Mouse (Mus musculus) forebrain, postnatal 0 days (tissue): ENCODE measurements at regions not wholly inside any gene's neighbourhood (a gene's known extent, or its start where the extent isn't known, plus 50 kb on each side); places are given as distances from the start of the nearest gene placed in this dataset.
"Not testable (repeated sequence)": the region's sequence is repeated elsewhere in the genome, so short reads cannot be mapped to it uniquely, and the experiment has no call there.

Experiments used
- ATAC-seq: fragments of 200-750 bp; cut with Nextera tagmentation; 2 replicates; pipeline ENCODE4 v1.8.0; 2017; ENCODE audit warnings: mild to moderate bottlenecking, moderate library complexity
- DNase-seq: peaks from one replicate; pipeline ENCODE4 v3.0.0-alpha.2; 2015
- H3K27ac ChIP-seq: fragments of 300-500 bp; sonication (generic); 2 replicates; pipeline ENCODE4 v1.5.1; 2014; ENCODE audit warnings: low read depth, mild to moderate bottlenecking, antibody characterized with exemption, low read length, moderate library complexity, mixed read lengths
- H3K27me3 ChIP-seq: fragments of 300-500 bp; sonication (generic); 2 replicates; pipeline ENCODE4 v1.6.1; 2014; ENCODE audit warnings: mild to moderate bottlenecking, low read length, mixed read lengths; ENCODE audit not compliant: insufficient read depth
- H3K36me3 ChIP-seq: fragments of 300-500 bp; sonication (generic); 2 replicates; pipeline ENCODE4 v1.6.1; 2014; ENCODE audit warnings: mild to moderate bottlenecking, moderate library complexity; ENCODE audit not compliant: insufficient read depth
- H3K4me1 ChIP-seq: fragments of 300-500 bp; sonication (generic); 2 replicates; pipeline ENCODE4 v1.6.1; 2014; ENCODE audit warnings: antibody characterized with exemption; ENCODE audit not compliant: insufficient read depth
- H3K4me2 ChIP-seq: fragments of 300-500 bp; sonication (generic); 2 replicates; pipeline ENCODE4 v1.6.1; 2014; ENCODE audit warnings: low read depth, mild to moderate bottlenecking, moderate library complexity
- H3K4me3 ChIP-seq: fragments of 300-500 bp; sonication (generic); 2 replicates; pipeline ENCODE4 v1.5.1; 2014; ENCODE audit warnings: low read depth, low read length, mixed read lengths
- H3K9ac ChIP-seq: fragments of 300-500 bp; sonication (generic); 2 replicates; pipeline ENCODE4 v1.6.1; 2014; ENCODE audit warnings: mild to moderate bottlenecking
- H3K9me3 ChIP-seq: fragments of 300-500 bp; sonication (generic); 2 replicates; pipeline ENCODE4 v1.6.1; 2016; ENCODE audit warnings: low read length
- CTCF ChIP-seq: sonication (generic); IDR thresholded peaks from 2 replicates; pipeline ENCODE4 v1.5.1; 2016; ENCODE audit warnings: antibody characterized with exemption, control low read depth, low read depth
- WGBS: fragments of 180-500 bp; shearing (Covaris S2); extraction: QIAGEN DNeasy Blood & Tissue Kit; methylation state at CpG from one replicate; pipeline ENCODE4 v1.1.7; 2014; 5-methylcytosine and 5-hydroxymethylcytosine counted together

GRCm38 (mm10) chr4:53250325-53250724 is 90.6 kb upstream of the Abca1 start:
- Histone ChIP-seq H3K9ac (no peak overlapping the region), H3K27ac (no peak overlapping the region), H3K4me3 (no peak overlapping the region), H3K9me3 (no peaks in the 10 kb centered on the region), H3K27me3 (no peaks in the 10 kb centered on the region), H3K4me2 (no peak overlapping the region), H3K36me3 (no peaks in the 10 kb centered on the region), H3K4me1 (peaks cover 14% of the 10 kb centered on the region; the same call in 1 of the 2 replicates)
- WGBS, result 97% methylated on average over 3 of the region's 3 CpGs
- ATAC-seq (no peak), DNase-seq (no peak)
- no peak for TF ChIP-seq CTCF

- no peaks in the 10 kb centered on the region for H3K9me3 ChIP-seq
- H3K4me2 ChIP-seq, result no peak overlapping the region
- TF ChIP-seq CTCF, result no peak
- no peaks in the 10 kb centered on the region for H3K4me1 ChIP-seq
- H3K27ac ChIP-seq, result no peak overlapping the region
- no peak overlapping the region for H3K9ac ChIP-seq
- no peaks in the 10 kb centered on the region for H3K27me3 ChIP-seq
- 65% methylated on average over 15 of the region's 15 CpGs for WGBS
- ATAC-seq (peak; percentile 47; the same call in 1 of the 2 replicates), DNase-seq (no peak)
- no peak overlapping the region for H3K4me3 ChIP-seq
- no peaks in the 10 kb centered on the region for H3K36me3 ChIP-seq
Measured at GRCm38 (mm10) chr4:53246083-53246747, 86.5 kb upstream of the Abca1 start.

- no peak for ATAC-seq
Measured at GRCm38 (mm10) chr4:53245553-53245952, 85.9 kb upstream of the Abca1 start.

GRCm38 (mm10) chr4:53243473-53243872 is 83.8 kb upstream of the Abca1 start:
- H3K9ac ChIP-seq, ATAC-seq, H3K27ac ChIP-seq, H3K4me3 ChIP-seq, DNase-seq, H3K4me2 ChIP-seq, H3K9me3 ChIP-seq, H3K4me1 ChIP-seq, H3K27me3 ChIP-seq, H3K36me3 ChIP-seq: not testable (repeated sequence)
- 97% methylated on average over 8 of the region's 8 CpGs for WGBS

More at GRCm38 (mm10) chr4:53245553-53245952, 85.9 kb upstream of the Abca1 start:
- no peaks in the 10 kb centered on the region for H3K36me3 ChIP-seq
- WGBS, result 95% methylated on average over 4 of the region's 4 CpGs
- no peak overlapping the region for H3K4me3 ChIP-seq
- no peak overlapping the region for H3K27ac ChIP-seq
- no peak overlapping the region for H3K4me2 ChIP-seq
- H3K27me3 ChIP-seq, result no peaks in the 10 kb centered on the region
- H3K9ac ChIP-seq, result no peak overlapping the region
- no peaks in the 10 kb centered on the region for H3K4me1 ChIP-seq
- no peak for DNase-seq
- no peak for TF ChIP-seq CTCF
- H3K9me3 ChIP-seq, result no peaks in the 10 kb centered on the region

GRCm38 (mm10) chr4:53239856-53240255 is 80.2 kb upstream of the Abca1 start:
- H3K9ac ChIP-seq, result no peak overlapping the region
- H3K4me2 ChIP-seq, result no peak overlapping the region
- H3K27ac ChIP-seq, result no peak overlapping the region
- H3K36me3 ChIP-seq, result no peaks in the 10 kb centered on the region
- no peak for DNase-seq
- H3K4me3 ChIP-seq, result no peak overlapping the region
- no peaks in the 10 kb centered on the region for H3K9me3 ChIP-seq
- TF ChIP-seq CTCF, result no peak
- no peaks in the 10 kb centered on the region for H3K4me1 ChIP-seq
- no peaks in the 10 kb centered on the region for H3K27me3 ChIP-seq
- 80% methylated on average over 5 of the region's 5 CpGs for WGBS
- ATAC-seq, result no peak

GRCm38 (mm10) chr4:53238314-53239259 is 78.9 kb upstream of the Abca1 start:
- TF ChIP-seq CTCF, result no peak
- no peaks in the 10 kb centered on the region for H3K27me3 ChIP-seq
- DNase-seq, result no peak
- 80% methylated on average over 14 of the region's 14 CpGs for WGBS
- no peaks in the 10 kb centered on the region for H3K4me1 ChIP-seq
- H3K4me3 ChIP-seq, result no peak overlapping the region
- H3K4me2 ChIP-seq, result no peak overlapping the region
- ATAC-seq, result no peak; the same call in 1 of the 2 replicates
- H3K9ac ChIP-seq, result no peak overlapping the region
- no peaks in the 10 kb centered on the region for H3K36me3 ChIP-seq
- no peak overlapping the region for H3K27ac ChIP-seq
- no peaks in the 10 kb centered on the region for H3K9me3 ChIP-seq

GRCm38 (mm10) chr4:53235870-53236269 is 76.2 kb upstream of the Abca1 start:
- H3K4me1 ChIP-seq, result no peaks in the 10 kb centered on the region
- no peaks in the 10 kb centered on the region for H3K9me3 ChIP-seq
- H3K4me2 ChIP-seq, result no peak overlapping the region
- no peak overlapping the region for H3K4me3 ChIP-seq
- no peaks in the 10 kb centered on the region for H3K36me3 ChIP-seq
- no peak for TF ChIP-seq CTCF
- WGBS, result 61% methylated on average over 2 of the region's 2 CpGs
- no peak for DNase-seq
- no peak overlapping the region for H3K27ac ChIP-seq
- ATAC-seq, result no peak
- H3K27me3 ChIP-seq, result no peaks in the 10 kb centered on the region
- no peak overlapping the region for H3K9ac ChIP-seq
